Mouse (Mus musculus) monocyte, adult 2 months (primary cell): ENCODE results near the gene Olfr976.
"Not testable (repeated sequence)": the region's sequence is repeated elsewhere in the genome, so short reads cannot be mapped to it uniquely, and the experiment has no call there.

Experiments used
- DNase-seq, 2 experiments: peaks; one replicate each; pipeline ENCODE4 v3.0.0; 2022; ENCODE audit warnings: low spot score in 2 of 2, low read depth in 1 of 2

Gene Olfr976

DNA sequence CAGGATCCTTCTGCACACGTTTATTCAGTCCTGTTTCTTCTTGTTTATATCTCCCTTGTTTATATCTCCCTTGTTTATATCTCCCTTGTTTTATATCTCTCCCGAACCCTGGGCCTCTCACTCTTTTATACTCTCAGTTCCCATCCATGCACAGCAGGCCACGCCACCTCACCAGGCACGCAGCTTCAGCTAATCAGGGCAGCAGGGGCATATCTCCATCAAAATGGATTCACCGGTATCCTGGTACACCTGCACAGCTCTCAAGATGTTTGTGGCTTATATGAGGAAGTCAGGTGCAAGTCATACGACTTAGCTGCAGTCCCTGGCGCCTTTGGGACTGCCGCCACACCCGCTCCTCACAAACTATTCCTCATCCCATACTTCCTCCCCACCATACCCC, at the start of gene Olfr976:
Olfr976 (minus strand) TSS at position 101 of the 400 bp plus-strand sequence.
- DNase-seq, result not testable (repeated sequence)

DNA sequence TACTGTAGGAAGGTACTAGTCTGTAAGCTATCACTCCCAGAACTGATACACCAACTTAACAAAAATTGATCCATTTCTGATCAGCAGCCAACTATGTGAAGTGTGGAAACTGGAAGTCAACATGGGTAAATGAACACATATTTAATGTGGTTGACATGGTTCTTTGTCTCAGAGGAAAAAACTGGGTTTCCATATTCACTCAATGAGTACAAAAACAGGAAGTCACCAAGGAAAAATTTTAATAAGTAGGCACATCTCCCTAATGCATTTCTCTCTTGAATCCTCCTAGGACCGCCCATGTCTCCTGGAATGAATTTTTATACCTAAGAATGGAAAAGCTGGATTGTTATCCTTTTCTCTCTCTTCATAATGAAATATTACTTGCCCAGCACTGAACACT, 48.5 kb upstream of the Olfr976 start, which contains the start of gene Olfr980:
Olfr980 (minus strand) TSS at position 101 of the 400 bp plus-strand sequence.
- DNase-seq, result no peak

DNA sequence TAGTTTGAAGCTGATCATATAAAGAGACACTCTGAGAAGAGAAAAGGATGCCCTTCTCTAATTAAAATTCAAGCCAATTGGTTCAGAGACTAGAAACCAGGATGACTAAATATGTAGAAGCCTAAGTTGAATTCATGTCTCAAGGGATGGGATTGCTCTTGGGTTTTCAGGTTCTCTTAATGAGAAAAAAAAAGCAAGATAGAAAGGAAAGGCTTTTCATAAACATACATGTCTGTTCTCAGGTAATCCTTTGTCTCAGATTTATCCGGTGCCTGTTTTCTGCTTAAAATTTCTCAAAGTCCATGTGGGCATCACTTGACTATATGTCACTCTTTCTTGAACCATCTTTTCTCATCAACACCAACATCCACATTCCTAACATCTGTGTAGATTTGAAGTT, 42.4 kb upstream of the Olfr976 start, which contains the start of gene Olfr979:
Olfr979 (minus strand) TSS at position 101 of the 400 bp plus-strand sequence.
- DNase-seq, result no peak

DNA sequence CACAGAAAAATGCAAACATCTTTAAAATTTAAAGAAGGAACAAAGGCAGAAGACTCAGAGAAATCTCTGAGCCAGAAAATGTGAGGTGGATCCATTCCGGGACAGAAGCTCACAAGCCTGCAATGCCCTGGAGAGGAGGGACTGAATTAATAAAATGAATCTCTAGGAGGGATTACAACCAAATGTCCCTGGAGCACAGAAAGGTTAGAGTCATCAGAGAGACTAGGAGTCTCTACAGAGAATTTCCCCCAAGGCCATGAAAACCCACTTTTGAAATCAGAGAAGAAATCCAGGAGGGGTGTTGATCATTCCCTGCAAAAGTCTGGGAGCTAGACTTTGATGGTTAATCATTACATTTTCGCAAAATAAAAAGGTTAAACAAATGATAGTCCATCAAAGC, 30.9 kb upstream of the Olfr976 start, which contains the start of gene Olfr978:
Olfr978 (plus strand) TSS at position 301 of the 400 bp plus-strand sequence.
- no peak for DNase-seq

DNA sequence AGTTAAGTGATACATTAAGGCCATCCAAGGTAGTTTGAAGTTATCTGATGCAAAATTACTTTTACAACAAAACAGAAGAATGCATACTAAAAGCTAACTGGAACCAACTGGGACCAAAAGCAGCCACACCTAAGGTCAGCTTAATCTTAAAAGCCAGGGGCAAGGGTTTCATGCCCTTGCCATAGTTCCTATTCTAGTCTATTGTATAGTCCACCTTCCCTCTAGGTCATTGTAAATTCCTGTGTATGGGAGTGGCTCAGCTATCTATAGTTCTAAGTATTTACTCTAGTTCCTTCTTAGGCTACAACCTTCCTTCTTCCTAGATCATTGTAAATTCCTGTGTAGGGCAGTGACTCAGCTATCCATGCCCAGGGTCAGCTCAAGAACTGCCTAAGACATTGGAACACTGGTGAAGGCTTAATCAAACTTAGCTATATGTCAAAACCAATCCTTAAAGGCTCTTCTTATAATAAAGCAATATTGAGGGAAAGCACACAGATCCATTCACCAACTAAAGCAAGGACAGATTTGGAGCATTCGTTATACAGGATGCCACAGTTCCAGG, 15.7 kb upstream of the Olfr976 start:
- DNase-seq, result not testable (repeated sequence)

DNA sequence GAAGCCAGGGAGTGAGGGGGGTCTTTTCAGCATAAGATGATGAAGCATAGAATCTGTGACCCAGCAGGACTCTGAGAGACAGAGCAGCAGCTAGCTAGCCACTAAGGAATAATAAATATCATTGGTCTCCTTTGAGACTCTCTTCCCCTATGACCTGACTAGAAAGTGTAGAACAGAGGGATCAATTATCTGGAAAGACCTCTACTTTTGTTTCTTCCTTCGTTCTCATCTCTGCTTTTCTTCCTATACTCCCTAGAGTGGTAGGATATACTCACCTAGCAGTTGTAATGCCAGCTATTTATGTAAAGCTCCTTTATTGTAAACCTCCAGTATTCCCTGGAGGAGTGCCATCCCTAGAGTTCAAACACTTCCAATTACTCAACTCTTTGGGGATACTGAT, 9.0 kb downstream of the Olfr976 start, which contains the start of gene Olfr975:
Olfr975 (minus strand) TSS at position 101 of the 400 bp plus-strand sequence.
- no peak for DNase-seq

DNA sequence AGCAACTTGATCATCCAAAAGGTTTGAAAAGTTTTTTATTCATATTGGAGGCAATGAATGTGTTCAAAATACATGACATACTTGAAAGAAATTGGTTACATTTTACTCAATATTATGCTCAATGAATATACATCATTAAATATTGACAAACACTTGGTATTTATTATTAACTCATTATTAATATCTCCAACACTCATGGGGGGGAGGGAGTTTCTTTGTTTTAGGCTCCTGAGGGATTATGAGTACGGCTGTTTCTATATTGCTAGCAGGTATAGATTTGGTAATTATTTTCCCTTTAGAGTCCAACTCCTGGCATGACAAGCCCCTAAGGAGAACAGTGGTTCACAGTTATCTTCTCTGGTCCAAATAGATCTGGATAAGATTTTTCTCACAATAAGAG, 23.7 kb downstream of the Olfr976 start, which contains the start of gene Olfr974:
Olfr974 (plus strand) TSS at position 301 of the 400 bp plus-strand sequence.
- DNase-seq, result no peak

DNA sequence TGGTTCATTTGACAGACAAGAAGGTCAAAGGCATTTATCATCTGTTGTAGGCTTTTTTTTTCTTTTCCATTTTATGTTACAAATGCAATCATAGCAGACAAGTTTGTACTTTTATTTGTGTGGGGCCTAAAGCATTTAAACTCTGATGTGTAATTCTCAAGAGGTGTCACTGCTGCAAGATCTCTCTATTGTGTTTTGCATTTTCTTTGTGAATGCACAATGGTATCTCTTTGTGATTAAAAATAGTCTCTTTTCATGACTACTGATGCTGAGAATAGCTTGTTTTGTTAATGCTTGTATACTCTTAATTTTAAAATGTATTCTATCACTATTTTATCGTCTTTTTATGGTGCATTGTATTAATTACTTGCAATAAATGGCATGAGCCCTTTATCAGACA, 32.1 kb downstream of the Olfr976 start:
- DNase-seq, result not testable (repeated sequence)

DNA sequence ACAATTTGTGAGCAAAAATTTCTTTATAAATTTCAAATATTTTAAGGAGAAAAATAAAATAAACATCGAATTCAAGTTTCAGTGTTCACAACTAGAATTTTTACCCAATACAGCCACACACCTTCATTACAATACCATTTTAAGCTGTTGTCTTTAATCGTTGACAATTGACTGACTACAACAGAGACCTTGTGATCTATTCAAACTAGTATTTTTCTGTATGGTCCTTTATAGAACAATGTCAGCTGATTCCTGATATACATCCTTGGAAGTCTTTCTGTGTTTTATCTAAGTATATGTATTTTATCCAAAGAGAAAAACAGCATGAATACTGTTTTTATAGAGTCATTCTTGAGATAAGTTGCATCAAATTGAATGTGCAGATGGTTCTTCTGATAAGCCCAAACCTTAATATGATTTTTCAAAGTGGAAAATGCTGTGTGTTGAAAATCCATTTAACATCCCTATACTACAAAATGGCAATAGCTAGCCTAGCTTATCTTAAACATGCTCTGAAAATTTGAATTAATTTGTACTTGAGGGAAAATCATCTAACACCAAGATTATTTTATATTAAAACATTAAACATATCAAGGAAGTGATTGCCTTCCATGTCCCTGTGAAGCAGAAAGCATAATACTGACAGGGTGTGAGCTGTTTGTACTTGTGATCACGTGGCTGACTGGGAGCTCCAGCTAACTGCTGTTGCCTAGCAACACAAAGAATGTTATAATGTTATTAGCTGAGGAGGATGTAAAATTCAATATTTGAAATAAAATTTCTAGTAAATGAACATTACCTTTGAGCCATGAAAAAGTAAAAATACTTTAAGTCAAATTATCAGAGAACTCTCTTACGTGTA, 32.7 kb downstream of the Olfr976 start:
- DNase-seq, result not testable (repeated sequence)

DNA sequence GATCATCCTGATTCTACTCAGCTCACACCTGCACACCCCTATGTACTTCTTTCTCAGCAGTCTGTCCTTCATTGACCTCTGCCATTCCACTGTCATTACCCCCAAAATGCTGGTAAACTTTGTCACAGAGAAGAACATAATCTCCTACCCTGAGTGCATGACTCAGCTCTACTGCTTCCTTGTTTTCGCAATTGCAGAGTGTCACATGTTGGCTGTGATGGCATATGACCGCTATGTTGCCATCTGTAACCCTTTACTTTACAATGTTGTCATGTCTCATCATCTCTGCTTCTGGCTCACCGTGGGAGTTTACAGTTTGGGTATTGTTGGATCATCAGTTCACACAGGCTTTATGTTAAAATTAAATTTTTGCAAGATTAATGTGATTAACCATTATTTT, 51.0 kb downstream of the Olfr976 start:
- DNase-seq, result peak in 1 of 2 experiments; percentile 1

DNA sequence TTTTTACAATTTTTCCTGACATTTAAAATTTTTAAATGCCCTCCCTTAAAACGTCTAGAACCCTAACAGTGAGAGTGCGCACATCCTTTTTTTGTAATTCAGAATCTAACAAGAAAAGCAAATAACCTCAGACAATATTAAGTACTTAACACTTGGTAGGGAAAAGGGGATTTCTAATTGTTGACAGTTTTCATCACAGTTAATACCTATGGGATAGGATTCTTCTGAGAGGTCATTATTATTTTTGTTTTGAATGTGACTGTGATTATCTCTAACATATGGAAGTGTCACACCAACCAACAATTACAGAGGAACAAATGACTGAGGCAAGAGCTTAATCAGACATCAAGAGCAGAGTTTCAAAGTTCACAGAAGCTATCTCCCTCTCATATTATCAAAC, 53.9 kb downstream of the Olfr976 start, which contains the start of gene Olfr229:
Olfr229 (plus strand) TSS at position 301 of the 400 bp plus-strand sequence.
- DNase-seq, result no peak

DNA sequence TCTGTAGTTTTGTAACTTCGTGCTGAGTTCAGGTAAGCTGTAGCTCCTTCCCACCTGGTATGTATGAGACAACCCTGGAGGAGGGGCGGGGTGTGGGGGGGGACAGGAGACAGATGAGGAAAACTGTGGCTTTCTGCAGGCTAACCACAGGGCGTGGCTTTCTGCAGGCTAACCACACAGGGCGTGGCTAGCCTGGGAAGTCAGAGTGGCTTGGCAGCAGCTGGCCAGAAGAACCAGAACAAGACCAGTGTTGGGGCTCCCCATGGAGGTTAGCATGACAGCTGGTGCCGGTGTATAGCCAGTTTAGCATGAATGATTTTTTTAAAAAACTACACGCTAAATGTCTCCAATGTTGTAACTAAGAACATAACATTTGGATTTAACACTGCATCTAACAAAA, 55.8 kb downstream of the Olfr976 start:
- DNase-seq, result no peak
